Mouse (Mus musculus): Measurements from ENCODE around the gene Tnfaip3. TPM values are rescaled to one million over a fixed set of nuclear protein-coding genes. Genes with fewer than 3 reads are reported as not detected.

Tnfaip3 gene
- 1.6 TPM for polyA plus RNA-seq (2014; fragmentation: Illumina TruSeq; extraction: RNeasy Lipid Tissue Mini Kit (QIAGEN cat#74804); ENCODE audit: low read depth, low replicate concordance)

DNA sequence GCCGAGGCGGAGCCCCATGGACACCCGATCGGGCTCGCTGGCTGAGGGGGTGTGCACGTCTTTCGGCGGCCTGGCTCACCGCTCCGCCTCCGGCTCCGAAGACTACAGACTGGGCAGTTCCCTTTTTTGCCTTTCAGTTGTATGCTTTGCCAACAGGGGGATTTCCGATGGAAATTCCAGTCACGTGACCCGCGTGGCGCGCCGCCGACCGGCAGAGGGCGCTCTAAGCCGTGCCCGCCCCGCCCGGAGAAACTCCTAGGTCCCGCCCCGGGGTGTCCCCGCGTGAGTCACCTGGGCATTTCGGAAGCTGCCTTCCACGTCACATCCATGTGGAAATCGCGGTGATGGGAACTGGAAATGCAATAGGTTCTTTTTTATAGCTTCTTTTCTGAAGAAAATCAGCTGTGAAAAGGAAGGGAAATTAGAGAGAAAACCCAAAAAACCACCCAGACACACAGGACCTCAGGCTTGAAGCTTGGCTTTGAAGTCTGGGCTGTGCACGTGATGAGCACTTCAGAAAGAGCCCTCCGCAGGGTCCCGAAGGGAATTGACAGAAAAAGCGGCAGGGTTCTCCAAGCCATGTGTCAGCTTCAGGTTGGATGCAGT, at the start of gene Tnfaip3:
Gene Tnfaip3, minus strand, starts transcription at position 401 of the 606 bp plus-strand sequence.

Other genes with a start within 250 kb of the Tnfaip3 start
- 28.6 TPM for gene Gm4922, start 228.9 kb downstream of the Tnfaip3 start, polyA plus RNA-seq (2014; fragmentation: Illumina TruSeq; extraction: RNeasy Lipid Tissue Mini Kit (QIAGEN cat#74804); ENCODE audit: low read depth, low replicate concordance)
- gene Perp, start 170.6 kb downstream of the Tnfaip3 start, polyA plus RNA-seq (2014; fragmentation: Illumina TruSeq; extraction: RNeasy Lipid Tissue Mini Kit (QIAGEN cat#74804); ENCODE audit: low read depth, low replicate concordance) = 2.3 TPM

Data from testis, adult 10 weeks (tissue).